Mouse (Mus musculus): ENCODE data around the gene Bcl2a1d. TPM values are rescaled to one million over a fixed set of nuclear protein-coding genes. Genes with fewer than 3 reads are reported as not detected.
"Not testable (repeated sequence)": the region's sequence is repeated elsewhere in the genome, so short reads cannot be mapped to it uniquely, and the experiment has no call there.

Bcl2a1d gene
- polyA plus RNA-seq (2012; rRNA removed), result 0.15 TPM in 1 of 2 replicates, not detected in the other
- not detected in 2 replicates for polyA plus RNA-seq (2014; fragmentation: Nextera tagmentation; extraction: Ambion mirVana)

DNA sequence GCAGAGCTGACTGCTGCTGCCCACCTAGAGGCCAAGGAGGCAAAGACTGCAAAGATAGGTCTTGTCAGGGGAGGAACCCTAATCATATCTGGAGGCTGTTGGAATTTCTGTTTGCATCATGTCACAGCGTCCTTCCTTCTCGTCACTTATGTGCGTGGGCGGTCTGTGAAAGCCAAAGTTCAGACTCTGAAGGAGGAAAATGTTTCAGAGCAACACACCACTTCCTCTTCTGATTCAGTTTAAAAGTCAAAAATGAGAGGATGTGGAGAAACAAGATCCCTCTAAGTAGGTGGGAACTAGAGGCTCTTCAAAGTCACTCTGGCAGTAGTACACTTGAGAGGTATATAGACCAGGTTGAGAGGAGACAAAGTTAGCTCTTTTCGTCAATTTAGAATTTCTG lies at the start of gene Bcl2a1d:
Gene Bcl2a1d, minus strand, starts transcription at position 187 of the 400 bp plus-strand sequence.
- H3K4me3 ChIP-seq (replicated peaks; ENCODE audit: low read length); H3K9me3 ChIP-seq (ENCODE audit: control insufficient read depth, low read length); H3K27ac ChIP-seq (replicated peaks; ENCODE audit: low read depth, low read length); H3K9ac ChIP-seq (ENCODE audit: low read depth, low read length, severe bottlenecking); H3K27me3 ChIP-seq (ENCODE audit: control insufficient read depth, insufficient read depth, low read length); ATAC-seq (ENCODE audit: low FRiP score, low read depth); DNase-seq (ENCODE audit: low spot score); H3K4me2 ChIP-seq (replicated peaks; ENCODE audit: low read depth, low read length, severe bottlenecking); H3K36me3 ChIP-seq (ENCODE audit: control insufficient read depth, insufficient read depth, low read length); H3K4me1 ChIP-seq (ENCODE audit: control insufficient read depth, insufficient read depth, low read length): not testable (repeated sequence)
- 82% methylated on average over 5 of the region's 5 CpGs for WGBS

DNA sequence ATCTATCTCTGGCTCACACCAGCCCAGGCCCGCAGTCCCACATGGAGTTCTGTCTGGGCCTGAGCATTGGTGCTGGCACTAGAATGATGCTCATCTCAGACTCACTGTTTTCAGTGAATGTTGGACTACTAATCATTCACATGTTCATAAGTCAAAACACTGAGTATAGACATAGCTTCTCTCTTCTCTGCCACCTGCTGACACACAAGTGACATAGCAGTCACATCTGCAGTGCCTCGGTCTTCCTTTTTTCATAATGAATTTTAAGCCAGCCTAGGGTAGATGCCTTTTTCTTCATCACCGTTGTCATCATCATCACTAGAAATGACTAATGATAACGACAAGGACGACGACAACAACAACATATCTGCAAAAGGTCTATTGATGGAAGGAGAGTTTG lies 38.5 kb upstream of the Bcl2a1d start:
- H3K4me2 ChIP-seq (replicated peaks; ENCODE audit: low read depth, low read length, severe bottlenecking); DNase-seq (ENCODE audit: low spot score); H3K4me3 ChIP-seq (replicated peaks; ENCODE audit: low read length); H3K27ac ChIP-seq (replicated peaks; ENCODE audit: low read depth, low read length); H3K4me1 ChIP-seq (ENCODE audit: control insufficient read depth, insufficient read depth, low read length); H3K9ac ChIP-seq (ENCODE audit: low read depth, low read length, severe bottlenecking); H3K27me3 ChIP-seq (ENCODE audit: control insufficient read depth, insufficient read depth, low read length); ATAC-seq (ENCODE audit: low FRiP score, low read depth); H3K36me3 ChIP-seq (ENCODE audit: control insufficient read depth, insufficient read depth, low read length); H3K9me3 ChIP-seq (ENCODE audit: control insufficient read depth, low read length): not testable (repeated sequence)
- 89% methylated on average over 2 of the region's 6 CpGs for WGBS

DNA sequence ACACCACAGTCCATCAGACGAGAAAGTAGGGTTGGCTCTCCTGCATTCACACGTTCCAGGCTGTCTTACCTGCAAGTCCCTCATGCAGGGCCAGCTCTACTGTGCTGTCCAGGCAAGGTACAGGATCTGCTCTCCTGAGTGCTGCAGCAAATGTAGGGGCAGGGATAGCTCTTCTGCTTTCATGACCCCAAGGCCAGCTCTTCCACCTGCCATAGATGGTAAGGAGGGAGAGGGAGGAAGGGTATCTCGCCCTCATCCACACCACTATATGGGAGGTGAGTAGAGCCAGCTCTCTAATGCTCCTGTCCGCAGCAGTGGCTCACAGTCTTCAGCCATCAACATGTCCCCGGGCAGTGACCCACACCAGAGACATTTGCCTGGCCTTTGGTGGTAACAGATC lies 37.8 kb upstream of the Bcl2a1d start:
- WGBS, result 84% methylated on average over 3 of the region's 5 CpGs
- ATAC-seq (ENCODE audit: low FRiP score, low read depth), result not testable (repeated sequence)

DNA sequence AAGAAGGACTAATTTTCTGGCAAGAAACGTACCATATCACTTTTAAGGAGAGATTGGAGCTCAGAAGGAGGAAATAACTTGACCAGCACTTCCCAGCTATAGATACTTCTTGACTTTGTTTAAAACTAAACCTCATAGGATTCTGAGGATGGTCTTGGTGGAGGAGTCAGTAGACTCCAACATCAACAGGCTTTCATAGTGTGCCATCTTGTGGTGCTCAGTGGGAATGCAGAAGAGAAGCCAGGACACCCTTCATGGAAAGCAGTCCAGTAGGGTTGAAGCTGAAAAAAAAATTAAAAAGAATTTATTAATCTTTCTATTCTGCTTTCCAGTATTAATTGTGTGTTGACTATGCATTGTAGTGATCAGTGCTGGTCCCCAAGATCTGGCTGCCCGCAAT lies 15.0 kb upstream of the Bcl2a1d start:
- H3K4me2 ChIP-seq (replicated peaks; ENCODE audit: low read depth, low read length, severe bottlenecking); H3K27me3 ChIP-seq (ENCODE audit: control insufficient read depth, insufficient read depth, low read length); DNase-seq (ENCODE audit: low spot score); H3K9ac ChIP-seq (ENCODE audit: low read depth, low read length, severe bottlenecking); H3K27ac ChIP-seq (replicated peaks; ENCODE audit: low read depth, low read length); H3K4me3 ChIP-seq (replicated peaks; ENCODE audit: low read length); H3K9me3 ChIP-seq (ENCODE audit: control insufficient read depth, low read length); H3K36me3 ChIP-seq (ENCODE audit: control insufficient read depth, insufficient read depth, low read length); ATAC-seq (ENCODE audit: low FRiP score, low read depth); H3K4me1 ChIP-seq (ENCODE audit: control insufficient read depth, insufficient read depth, low read length): not testable (repeated sequence)
- no CpG with 5 or more reads among the region's 2 CpGs for WGBS

More for the DNA sequence above, 37.8 kb upstream of the Bcl2a1d start:
- not testable (repeated sequence) for H3K27me3 ChIP-seq (ENCODE audit: control insufficient read depth, insufficient read depth, low read length); DNase-seq (ENCODE audit: low spot score); H3K4me3 ChIP-seq (replicated peaks; ENCODE audit: low read length); H3K9me3 ChIP-seq (ENCODE audit: control insufficient read depth, low read length); H3K4me2 ChIP-seq (replicated peaks; ENCODE audit: low read depth, low read length, severe bottlenecking); H3K4me1 ChIP-seq (ENCODE audit: control insufficient read depth, insufficient read depth, low read length); H3K9ac ChIP-seq (ENCODE audit: low read depth, low read length, severe bottlenecking); H3K36me3 ChIP-seq (ENCODE audit: control insufficient read depth, insufficient read depth, low read length); H3K27ac ChIP-seq (replicated peaks; ENCODE audit: low read depth, low read length)

DNA sequence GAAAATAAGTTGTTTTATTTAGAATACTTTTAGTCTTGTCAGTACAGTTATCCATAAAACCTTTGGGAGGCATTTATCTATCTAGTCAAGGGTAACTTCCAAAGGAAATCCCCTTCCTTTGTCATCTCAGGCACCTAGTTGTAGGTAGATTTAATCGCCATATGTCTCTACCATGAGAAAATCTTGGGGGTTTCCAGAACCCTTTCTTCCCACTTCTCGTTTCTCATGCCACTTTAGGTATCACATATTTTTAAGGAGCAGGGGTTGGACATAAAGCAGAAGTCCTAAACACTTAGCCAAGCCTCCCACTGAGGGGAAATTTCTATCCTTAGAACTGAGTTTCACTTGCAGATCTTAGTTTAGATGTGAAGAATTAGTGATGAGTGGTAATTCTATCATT lies 14.3 kb upstream of the Bcl2a1d start:
- DNase-seq (ENCODE audit: low spot score); H3K4me1 ChIP-seq (ENCODE audit: control insufficient read depth, insufficient read depth, low read length); H3K9me3 ChIP-seq (ENCODE audit: control insufficient read depth, low read length); H3K4me3 ChIP-seq (replicated peaks; ENCODE audit: low read length); H3K27ac ChIP-seq (replicated peaks; ENCODE audit: low read depth, low read length); H3K4me2 ChIP-seq (replicated peaks; ENCODE audit: low read depth, low read length, severe bottlenecking); H3K36me3 ChIP-seq (ENCODE audit: control insufficient read depth, insufficient read depth, low read length); H3K9ac ChIP-seq (ENCODE audit: low read depth, low read length, severe bottlenecking); H3K27me3 ChIP-seq (ENCODE audit: control insufficient read depth, insufficient read depth, low read length); ATAC-seq (ENCODE audit: low FRiP score, low read depth): not testable (repeated sequence)
- WGBS, result no CpG with 5 or more reads among the region's 2 CpGs

DNA sequence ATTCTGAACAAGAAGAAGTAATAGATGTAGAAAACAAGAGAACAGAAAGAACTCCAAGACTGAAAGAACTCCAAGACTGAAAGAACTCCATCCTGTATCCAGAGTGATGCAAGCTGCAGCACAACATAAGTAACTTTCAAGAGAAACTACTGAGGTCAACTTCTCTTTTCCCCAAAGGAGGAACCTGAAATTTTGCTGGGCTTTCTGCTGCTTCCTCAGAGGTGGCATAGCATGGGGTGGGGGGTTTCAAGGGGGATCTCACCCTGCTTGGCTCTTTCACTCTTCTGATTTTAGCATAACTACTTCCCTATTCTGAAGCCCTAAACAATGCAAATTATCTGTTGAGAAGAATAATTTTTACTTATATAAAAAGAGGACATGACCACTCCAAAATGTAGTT lies 3.6 kb upstream of the Bcl2a1d start:
- H3K36me3 ChIP-seq (ENCODE audit: control insufficient read depth, insufficient read depth, low read length); H3K4me3 ChIP-seq (replicated peaks; ENCODE audit: low read length); ATAC-seq (ENCODE audit: low FRiP score, low read depth): not testable (repeated sequence)

DNA sequence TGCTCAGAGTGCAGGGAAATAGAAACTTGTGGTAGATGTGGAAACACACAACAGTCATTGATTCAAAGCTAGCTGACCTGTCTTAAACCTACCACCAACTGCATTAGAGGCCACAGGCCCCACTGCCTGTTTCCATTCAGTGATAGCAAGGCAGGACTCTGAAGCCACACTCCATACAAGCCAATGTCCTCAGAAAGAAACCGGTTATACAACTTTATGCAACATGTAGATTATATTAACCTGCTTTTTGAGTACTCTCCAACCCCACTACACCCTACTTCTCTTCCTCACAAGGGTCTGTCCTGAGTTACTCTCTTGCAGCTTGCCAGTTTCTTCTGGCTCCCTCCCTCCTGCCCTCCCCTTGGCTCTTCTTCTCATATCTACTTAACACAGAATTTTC lies 1.5 kb upstream of the Bcl2a1d start:
- H3K9ac ChIP-seq (ENCODE audit: low read depth, low read length, severe bottlenecking); H3K27ac ChIP-seq (replicated peaks; ENCODE audit: low read depth, low read length); H3K4me1 ChIP-seq (ENCODE audit: control insufficient read depth, insufficient read depth, low read length); H3K4me2 ChIP-seq (replicated peaks; ENCODE audit: low read depth, low read length, severe bottlenecking); H3K36me3 ChIP-seq (ENCODE audit: control insufficient read depth, insufficient read depth, low read length); DNase-seq (ENCODE audit: low spot score); H3K4me3 ChIP-seq (replicated peaks; ENCODE audit: low read length); H3K9me3 ChIP-seq (ENCODE audit: control insufficient read depth, low read length); ATAC-seq (ENCODE audit: low FRiP score, low read depth); H3K27me3 ChIP-seq (ENCODE audit: control insufficient read depth, insufficient read depth, low read length): not testable (repeated sequence)
- 80% methylated on average over 1 of the region's 1 CpGs for WGBS

More for the DNA sequence above, 3.6 kb upstream of the Bcl2a1d start:
- not testable (repeated sequence) for DNase-seq (ENCODE audit: low spot score); H3K9ac ChIP-seq (ENCODE audit: low read depth, low read length, severe bottlenecking); H3K9me3 ChIP-seq (ENCODE audit: control insufficient read depth, low read length); H3K27me3 ChIP-seq (ENCODE audit: control insufficient read depth, insufficient read depth, low read length); H3K4me1 ChIP-seq (ENCODE audit: control insufficient read depth, insufficient read depth, low read length); H3K27ac ChIP-seq (replicated peaks; ENCODE audit: low read depth, low read length); H3K4me2 ChIP-seq (replicated peaks; ENCODE audit: low read depth, low read length, severe bottlenecking)

DNA sequence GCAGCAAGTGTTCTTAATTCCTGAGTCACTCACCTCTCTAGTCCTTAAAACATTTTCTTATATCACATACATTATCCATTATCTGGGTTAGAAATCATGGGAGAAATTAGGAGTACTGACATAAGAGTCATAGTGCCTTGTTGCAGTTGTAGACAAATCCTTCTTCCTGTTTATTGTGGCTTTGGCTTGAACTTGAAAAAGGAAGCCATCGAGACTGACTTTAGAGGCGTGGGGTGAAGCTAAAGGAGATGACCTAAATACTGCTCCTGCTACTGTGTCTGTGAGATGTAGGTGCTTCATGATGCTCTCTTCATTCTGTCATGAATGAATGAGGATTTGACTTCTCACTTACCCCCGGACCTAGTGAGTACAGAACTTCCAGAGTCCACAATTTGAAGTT lies 620 bp upstream of the Bcl2a1d start:
- H3K36me3 ChIP-seq (ENCODE audit: control insufficient read depth, insufficient read depth, low read length); DNase-seq (ENCODE audit: low spot score); H3K4me3 ChIP-seq (replicated peaks; ENCODE audit: low read length); H3K4me2 ChIP-seq (replicated peaks; ENCODE audit: low read depth, low read length, severe bottlenecking); H3K9me3 ChIP-seq (ENCODE audit: control insufficient read depth, low read length); H3K4me1 ChIP-seq (ENCODE audit: control insufficient read depth, insufficient read depth, low read length); ATAC-seq (ENCODE audit: low FRiP score, low read depth); H3K27me3 ChIP-seq (ENCODE audit: control insufficient read depth, insufficient read depth, low read length); H3K9ac ChIP-seq (ENCODE audit: low read depth, low read length, severe bottlenecking); H3K27ac ChIP-seq (replicated peaks; ENCODE audit: low read depth, low read length): not testable (repeated sequence)
- 79% methylated on average over 1 of the region's 3 CpGs for WGBS

DNA sequence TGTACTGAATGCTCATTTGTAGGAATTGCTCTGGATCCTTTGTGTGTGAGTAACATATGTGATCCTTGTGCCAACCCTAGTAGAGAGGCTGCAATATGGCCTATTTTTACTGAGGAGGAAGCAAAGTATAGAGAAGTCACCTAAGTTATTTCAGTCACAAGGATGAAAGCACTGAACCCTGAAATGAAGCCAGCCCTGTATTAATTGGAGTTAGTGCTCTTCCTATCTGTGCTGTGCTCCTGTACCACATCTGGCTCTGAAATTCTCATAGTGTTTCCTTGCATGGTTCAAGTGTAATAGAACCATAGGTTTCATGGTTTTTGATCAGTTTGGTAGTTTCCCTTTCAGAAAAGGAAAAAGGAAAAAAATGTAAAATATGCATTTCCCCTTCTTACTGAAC lies 3.4 kb downstream of the Bcl2a1d start:
- H3K4me1 ChIP-seq (ENCODE audit: control insufficient read depth, insufficient read depth, low read length); DNase-seq (ENCODE audit: low spot score); H3K4me2 ChIP-seq (replicated peaks; ENCODE audit: low read depth, low read length, severe bottlenecking); H3K36me3 ChIP-seq (ENCODE audit: control insufficient read depth, insufficient read depth, low read length); ATAC-seq (ENCODE audit: low FRiP score, low read depth); H3K9ac ChIP-seq (ENCODE audit: low read depth, low read length, severe bottlenecking); H3K9me3 ChIP-seq (ENCODE audit: control insufficient read depth, low read length); H3K27me3 ChIP-seq (ENCODE audit: control insufficient read depth, insufficient read depth, low read length); H3K4me3 ChIP-seq (replicated peaks; ENCODE audit: low read length); H3K27ac ChIP-seq (replicated peaks; ENCODE audit: low read depth, low read length): not testable (repeated sequence)

All from limb, embryonic 14.5 days (tissue).